Mouse (Mus musculus) lung, adult 2 months (tissue): Measurements from ENCODE around the gene Haus3. TPM values are rescaled to one million over a fixed set of nuclear protein-coding genes. Genes with fewer than 3 reads are reported as not detected.
A peak's percentile ranks its signal among the peaks of the same experiment; 100 is the strongest.

Experiments used
- DNase-seq: peaks from one replicate; pipeline ENCODE4 v3.0.0; 2022
- H3K4me1 ChIP-seq: fragments of 200-500 bp; 2 replicates; pipeline ENCODE4 v1.6.1; 2011; ENCODE audit warnings: low read length; ENCODE audit not compliant: control insufficient read depth, insufficient read depth
- H3K4me3 ChIP-seq: fragments of 200-500 bp; replicated peaks from 2 replicates; pipeline ENCODE3; 2011; ENCODE audit warnings: low read depth, mild to moderate bottlenecking, control low read depth, low read length; ENCODE audit errors: extremely low read depth
- CTCF ChIP-seq: fragments of 200-500 bp; IDR thresholded peaks from 2 replicates; pipeline ENCODE4 v1.5.1; 2011; ENCODE audit warnings: mild to moderate bottlenecking, low read length, control low read depth; ENCODE audit not compliant: insufficient read depth
- POLR2A ChIP-seq: fragments of 200-500 bp; IDR thresholded peaks from 2 replicates; pipeline ENCODE4 v1.6.1; 2011; ENCODE audit warnings: low read depth, mild to moderate bottlenecking, control low read depth, low read length, borderline replicate concordance; ENCODE audit errors: extremely low read depth
- WGBS: fragments of 180-500 bp; shearing (Covaris S2); methylation state at CpG from one replicate; pipeline ENCODE4 v1.1.7; 2018; 5-methylcytosine and 5-hydroxymethylcytosine counted together
- polyA plus RNA-seq: library from polyadenylated mRNA; depleted of rRNA; stranded (reverse); fragments of >200 nt; gene quantifications from 2 replicates; pipeline ENCODE4 v1.2.3, GENCODE M21; 2012; rRNA removed

Haus3 gene
- polyA plus RNA-seq, 1 experiment = 0.46 TPM

DNA sequence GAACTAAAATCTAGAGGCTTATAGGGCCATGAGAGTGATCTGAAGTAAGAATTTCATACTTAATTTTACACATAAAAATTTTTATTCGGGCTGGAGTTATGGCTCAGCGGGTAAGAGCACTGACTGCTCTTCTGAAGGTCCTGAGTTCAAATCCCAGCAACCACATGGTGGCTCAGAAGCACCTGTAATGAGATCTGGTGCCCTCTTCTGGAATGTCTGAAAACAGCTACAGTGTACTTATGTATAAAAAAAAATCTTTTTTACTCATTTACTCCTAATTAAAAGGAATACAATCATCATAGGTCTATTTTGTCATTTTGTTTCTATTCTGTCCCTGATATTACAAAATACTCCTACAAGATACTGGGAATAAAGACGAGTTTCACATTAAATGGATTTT, 21.8 kb downstream of the Haus3 start:
- Histone ChIP-seq H3K4me1 (no peaks in the 10 kb centered on the region), H3K4me3 (no peak overlapping the region)
- TF ChIP-seq POLR2A (no peak), CTCF (no peak)
- DNase-seq = no peak
- WGBS = 95% methylated on average over 3 of the region's 3 CpGs

DNA sequence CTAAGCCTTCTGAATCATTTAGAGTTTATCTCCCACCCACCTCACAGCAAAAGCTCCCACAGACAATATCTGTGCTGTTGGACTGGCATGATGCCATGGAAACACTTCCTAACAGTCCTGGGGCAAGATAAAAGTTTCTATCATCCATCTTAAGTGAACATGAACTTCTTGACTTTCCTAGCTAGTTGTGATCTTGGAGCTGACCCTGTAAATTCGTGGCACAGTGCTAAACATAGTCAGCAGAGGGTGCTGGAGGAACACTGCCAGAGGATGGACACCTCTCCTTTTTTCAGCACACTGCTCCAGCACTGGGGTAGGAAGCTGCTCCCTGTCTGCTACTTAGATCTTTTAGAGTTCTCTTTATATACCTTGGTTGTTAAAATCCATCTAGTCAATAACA, 29.6 kb downstream of the Haus3 start:
- TF ChIP-seq CTCF (peak; percentile 82), POLR2A (no peak)
- Histone ChIP-seq H3K4me3 (no peak overlapping the region), H3K4me1 (no peaks in the 10 kb centered on the region)
- WGBS = 0% methylated on average over 1 of the region's 1 CpGs
- no peak for DNase-seq

DNA sequence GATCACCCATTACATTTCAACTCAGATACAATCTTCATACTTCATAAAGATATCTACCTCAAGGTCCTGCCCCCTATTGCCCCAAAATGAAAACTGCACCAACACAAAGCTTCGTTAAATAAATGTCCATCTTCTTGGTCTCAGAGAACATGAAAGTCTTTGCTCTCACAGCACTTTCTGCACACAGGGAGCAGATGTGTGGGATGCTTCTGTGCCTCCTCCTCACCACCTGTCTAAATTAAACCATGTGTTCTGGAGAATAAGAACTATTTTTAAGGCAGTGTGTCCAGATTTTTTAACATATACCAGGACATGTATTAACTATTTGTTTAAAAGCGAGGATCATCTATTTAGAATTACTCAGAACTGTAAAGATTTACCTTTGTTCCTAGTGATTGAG, 36.6 kb downstream of the Haus3 start:
- no peak for DNase-seq
- Histone ChIP-seq H3K4me3 (no peak overlapping the region), H3K4me1 (no peaks in the 10 kb centered on the region)
- TF ChIP-seq CTCF (no peak), POLR2A (no peak)
- WGBS = 76% methylated on average over 2 of the region's 2 CpGs

DNA sequence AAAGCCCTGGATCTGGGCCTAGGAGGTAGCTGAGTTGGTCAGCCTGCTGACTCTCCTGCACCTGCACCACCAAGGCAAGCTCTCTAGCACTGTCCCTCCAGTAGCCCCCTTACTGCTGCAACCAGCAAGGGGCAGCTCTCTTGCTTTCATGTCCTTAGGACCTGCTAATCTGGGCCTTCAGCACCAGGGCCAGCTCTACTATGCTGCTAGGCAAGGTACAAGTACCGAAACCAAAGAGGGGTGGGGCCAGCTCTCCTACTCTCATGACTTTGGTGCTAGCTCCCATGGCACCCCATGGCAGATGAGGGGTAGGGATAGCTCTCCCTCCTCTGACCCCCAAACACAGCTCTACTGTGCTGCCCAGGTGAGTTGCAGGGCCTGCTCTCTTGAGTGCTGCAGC, 45.2 kb downstream of the Haus3 start:
- 38% methylated on average over 1 of the region's 1 CpGs for WGBS
- Histone ChIP-seq H3K4me1 (no peaks in the 10 kb centered on the region), H3K4me3 (no peak overlapping the region)
- no peak for TF ChIP-seq POLR2A
- DNase-seq = no peak

DNA sequence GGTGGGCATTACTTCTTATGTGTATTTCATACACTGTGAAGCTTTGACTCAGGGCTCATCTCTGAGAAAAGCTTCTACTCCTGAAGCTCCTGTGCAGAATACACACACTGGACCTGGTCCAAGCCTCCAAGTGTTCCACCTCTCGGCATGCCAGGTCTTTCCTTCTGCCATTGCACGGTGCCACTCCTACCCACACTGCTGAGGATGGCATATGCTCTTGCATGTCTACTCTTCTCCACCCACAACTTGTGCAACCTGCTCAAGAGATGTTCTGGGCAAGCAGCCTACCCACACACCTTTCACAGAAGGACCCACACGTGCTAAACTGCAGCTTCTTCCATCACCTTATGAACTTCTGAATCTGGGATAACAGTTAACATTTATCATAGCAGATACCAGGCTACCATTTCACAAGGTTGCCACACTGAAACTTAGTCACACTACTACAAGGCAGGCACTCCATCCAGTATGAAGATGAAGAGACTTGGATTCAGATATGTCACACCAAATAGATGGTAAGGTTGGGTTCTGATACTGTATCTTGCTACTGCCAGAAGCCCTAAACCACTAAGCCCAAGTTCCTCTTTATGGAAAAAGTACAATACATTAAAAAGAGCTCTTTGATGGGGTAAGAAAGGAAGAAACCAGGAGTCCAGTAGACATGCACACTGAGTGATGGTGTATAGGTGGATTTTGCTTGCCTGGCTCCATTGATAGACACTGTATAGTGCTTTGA, 50.0 kb downstream of the Haus3 start:
- no peak for DNase-seq
- Histone ChIP-seq H3K4me1 (no peaks in the 10 kb centered on the region), H3K4me3 (no peak overlapping the region)
- TF ChIP-seq CTCF = no peak
- WGBS = 72% methylated on average over 3 of the region's 3 CpGs

DNA sequence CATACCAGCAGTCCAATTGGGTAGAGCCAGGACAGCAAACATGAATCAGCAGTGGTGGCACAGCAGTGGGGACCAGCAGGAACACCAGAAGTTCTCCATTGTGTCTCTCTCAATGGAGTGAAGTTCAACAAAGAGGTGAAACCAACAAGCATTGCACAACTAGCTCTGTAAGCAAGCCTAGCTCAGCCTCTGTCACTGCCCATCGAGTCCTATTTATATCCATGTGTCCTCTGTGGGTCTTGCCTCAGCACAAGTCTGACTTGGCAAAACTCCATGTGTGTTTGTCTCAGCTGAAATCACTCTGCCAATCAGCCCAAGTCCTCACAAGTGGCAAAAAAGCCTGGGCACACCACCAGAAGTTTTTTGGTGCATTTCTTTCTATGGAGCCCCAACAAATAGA, 63.6 kb downstream of the Haus3 start:
- Histone ChIP-seq H3K4me3 (no peak overlapping the region), H3K4me1 (no peaks in the 10 kb centered on the region)
- no peak for DNase-seq
- WGBS = 27% methylated on average over 1 of the region's 1 CpGs
- TF ChIP-seq CTCF = no peak
- TF ChIP-seq POLR2A = no peak

Other genes with a start within 250 kb of the Haus3 start
- 28.1 and 34.1 TPM in 2 replicates for gene Nelfa, start 233.1 kb downstream of the Haus3 start, polyA plus RNA-seq
- gene Gm1673, start 186.1 kb downstream of the Haus3 start, polyA plus RNA-seq = 21.2 and 28.6 TPM in 2 replicates
- gene Nat8l, start 173.5 kb downstream of the Haus3 start, polyA plus RNA-seq = 2.9 and 4.3 TPM in 2 replicates
- gene Poln, start 79 bp downstream of the Haus3 start, polyA plus RNA-seq = 0.77 and 1.4 TPM in 2 replicates
- 318 and 340 TPM in 2 replicates for gene Mxd4, start 18.2 kb upstream of the Haus3 start, polyA plus RNA-seq
- gene Zfyve28, start 118.9 kb upstream of the Haus3 start, polyA plus RNA-seq = 4.5 and 6.4 TPM in 2 replicates
- gene Cfap99, start 119.1 kb upstream of the Haus3 start, polyA plus RNA-seq = 1.3 and 1.8 TPM in 2 replicates
- 39.7 and 57.4 TPM in 2 replicates for gene Rnf4, start 166.8 kb upstream of the Haus3 start, polyA plus RNA-seq
- gene Fam193a, start 200.4 kb upstream of the Haus3 start, polyA plus RNA-seq = 38.6 and 45.8 TPM in 2 replicates